Mouse (Mus musculus): ENCODE data around the gene Ccdc162.

DNA sequence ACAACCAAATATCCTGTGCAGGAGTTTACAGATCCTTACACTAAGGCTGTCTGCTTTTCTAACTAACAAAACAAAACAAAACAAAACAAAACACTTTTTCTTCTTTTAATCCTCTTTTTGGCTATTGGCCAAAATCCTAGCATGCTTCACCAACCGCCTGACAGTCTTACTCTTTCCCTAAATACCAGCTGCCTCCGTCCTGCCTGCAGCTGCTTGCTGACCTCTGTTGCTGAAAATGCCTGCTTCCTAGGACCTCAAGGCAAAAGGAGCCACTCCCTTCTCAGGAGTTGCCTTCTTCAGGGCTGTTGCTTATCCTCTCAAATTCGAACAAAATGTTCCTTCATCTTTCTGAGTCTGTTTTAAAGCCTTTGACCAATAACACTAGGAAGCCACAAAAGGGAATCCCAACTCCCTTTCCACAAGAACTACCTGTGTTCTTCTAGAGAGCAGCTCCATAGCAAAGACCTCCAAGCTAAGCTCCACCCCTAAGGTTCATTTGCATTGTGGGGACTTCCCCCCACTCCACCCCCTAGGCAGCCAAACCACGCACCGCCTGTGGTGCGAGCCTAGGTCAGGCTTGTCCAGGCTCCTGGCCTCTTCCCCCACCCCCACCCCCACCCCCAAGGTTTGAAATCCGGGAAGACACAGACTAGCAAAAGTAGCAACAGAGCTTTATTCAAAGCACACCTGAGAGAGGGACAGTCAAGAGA, 171.8 kb downstream of the Ccdc162 start:
- TF ChIP-seq POLR2A (IDR thresholded peaks at IDR 0.05; ENCODE audit: borderline replicate concordance, low read depth, low read length): no peak
- TF ChIP-seq CTCF (IDR thresholded peaks at IDR 0.05; ENCODE audit: low read depth, low read length): no peak

Measured in bone marrow macrophage, adult 2 months (primary cell).